Mouse (Mus musculus) E14TG2a.4 (cell line): ENCODE measurements around the gene Il18r1.

Experiments used
- CTCF ChIP-seq: conservative IDR thresholded peaks from 2 replicates; pipeline ENCODE4 v1.5.1; 2014; ENCODE audit warnings: low read length
- NANOG ChIP-seq: IDR thresholded peaks from 2 replicates; pipeline ENCODE4 v1.6.1; 2014; ENCODE audit warnings: borderline replicate concordance, low read length, mixed read lengths

GRCm38 (mm10) chr1:40427901-40428300, 37.5 kb upstream of the Il18r1 start:
- TF ChIP-seq CTCF, result no peak
- no peak for TF ChIP-seq NANOG
